Mouse (Mus musculus): ENCODE measurements at regions not wholly inside any gene's neighbourhood (a gene's known extent, or its start where the extent isn't known, plus 50 kb on each side); places are given as distances from the start of the nearest gene placed in this dataset.

- DNase-seq (ENCODE audit: low read depth in 1 of 2, low spot score in 2 of 2) = no peak
- H3K27ac ChIP-seq (ENCODE audit: insufficient read depth, low read length) = no peak overlapping the region
- H3K4me3 ChIP-seq (ENCODE audit: extremely low read depth, insufficient read depth, insufficient read length) = no peak overlapping the region
- H3K36me3 ChIP-seq (ENCODE audit: control insufficient read depth, insufficient read depth, low read length) = no peaks in the 10 kb centered on the region
- 89% methylated on average over 6 of the region's 6 CpGs for WGBS
- H3K27me3 ChIP-seq (ENCODE audit: control insufficient read depth, insufficient read depth, low read length) = no peaks in the 10 kb centered on the region
- no peak for TF ChIP-seq CTCF (IDR thresholded peaks at IDR 0.05; ENCODE audit: extremely low read depth, insufficient read depth, insufficient read length, insufficient replicate concordance)
- H3K4me1 ChIP-seq (ENCODE audit: control insufficient read depth, insufficient read depth, insufficient read length) = no peaks in the 10 kb centered on the region
Measured at GRCm38 (mm10) chr19:60110278-60110677, 116.2 kb downstream of the Fam204a start.

GRCm38 (mm10) chr19:60109488-60109887 lies 117.0 kb downstream of the Fam204a start:
- WGBS = 92% methylated on average over 8 of the region's 8 CpGs
- TF ChIP-seq POLR2A (IDR thresholded peaks at IDR 0.05; ENCODE audit: low read depth, low read length) (no peak), CTCF (IDR thresholded peaks at IDR 0.05; ENCODE audit: extremely low read depth, insufficient read depth, insufficient read length, insufficient replicate concordance) (no peak)
- DNase-seq (ENCODE audit: low read depth in 1 of 2, low spot score in 2 of 2) = no peak
- Histone ChIP-seq H3K4me3 (ENCODE audit: extremely low read depth, insufficient read depth, insufficient read length) (no peak overlapping the region), H3K4me1 (ENCODE audit: control insufficient read depth, insufficient read depth, insufficient read length) (no peaks in the 10 kb centered on the region), H3K36me3 (ENCODE audit: control insufficient read depth, insufficient read depth, low read length) (no peaks in the 10 kb centered on the region), H3K27ac (ENCODE audit: insufficient read depth, low read length) (no peak overlapping the region), H3K27me3 (ENCODE audit: control insufficient read depth, insufficient read depth, low read length) (no peaks in the 10 kb centered on the region)

DNA sequence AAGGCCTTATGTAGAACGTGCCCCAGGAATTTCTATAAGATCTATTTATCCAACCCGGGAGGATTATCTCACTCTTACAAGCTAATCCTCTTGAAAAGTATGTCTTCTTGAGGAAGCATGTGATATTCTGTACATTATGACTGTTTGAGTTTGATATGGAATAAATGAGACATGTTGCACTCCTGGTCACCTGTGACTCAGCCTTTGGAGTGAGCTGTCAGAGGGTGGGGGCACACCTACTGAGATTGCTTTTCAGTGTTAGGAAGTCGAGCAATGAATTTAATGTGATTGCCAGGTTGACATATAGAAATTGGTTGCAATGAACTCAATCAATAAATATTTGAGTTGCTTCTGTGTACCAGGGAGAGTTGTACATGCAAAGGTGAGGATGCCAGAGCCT lies 128.6 kb downstream of the Fam204a start:
- Histone ChIP-seq H3K4me1 (ENCODE audit: control insufficient read depth, insufficient read depth, insufficient read length) (no peaks in the 10 kb centered on the region), H3K27me3 (ENCODE audit: control insufficient read depth, insufficient read depth, low read length) (no peaks in the 10 kb centered on the region), H3K27ac (ENCODE audit: insufficient read depth, low read length) (no peak overlapping the region), H3K4me3 (ENCODE audit: extremely low read depth, insufficient read depth, insufficient read length) (no peak overlapping the region), H3K36me3 (ENCODE audit: control insufficient read depth, insufficient read depth, low read length) (no peaks in the 10 kb centered on the region)
- TF ChIP-seq POLR2A (IDR thresholded peaks at IDR 0.05; ENCODE audit: low read depth, low read length) (no peak), CTCF (IDR thresholded peaks at IDR 0.05; ENCODE audit: extremely low read depth, insufficient read depth, insufficient read length, insufficient replicate concordance) (no peak)
- WGBS = 89% methylated on average over 3 of the region's 3 CpGs
- no peak for DNase-seq (ENCODE audit: low read depth in 1 of 2, low spot score in 2 of 2)

DNA sequence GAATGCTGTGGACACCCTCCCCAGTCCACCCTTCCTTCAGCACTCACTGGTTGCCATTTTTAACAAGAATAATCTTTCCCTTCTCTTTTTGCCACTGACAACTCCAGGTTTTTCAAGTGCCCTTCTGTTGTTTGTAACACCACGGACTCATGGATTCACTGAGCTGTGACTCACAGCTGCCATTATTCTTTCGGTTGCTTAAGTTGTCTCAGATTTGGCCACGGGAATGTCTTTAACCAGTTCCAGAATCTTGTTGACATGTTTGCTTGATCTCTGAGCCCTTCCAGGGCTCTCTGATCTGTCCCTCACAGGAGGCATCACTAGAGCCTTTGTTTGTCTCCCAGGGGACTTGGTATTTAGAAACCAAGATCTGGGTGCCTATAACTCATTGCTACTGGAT lies 131.5 kb upstream of the Rab11fip2 start:
- Histone ChIP-seq H3K27me3 (ENCODE audit: control insufficient read depth, insufficient read depth, low read length) (no peaks in the 10 kb centered on the region), H3K27ac (ENCODE audit: insufficient read depth, low read length) (no peak overlapping the region), H3K4me1 (ENCODE audit: control insufficient read depth, insufficient read depth, insufficient read length) (no peaks in the 10 kb centered on the region), H3K4me3 (ENCODE audit: extremely low read depth, insufficient read depth, insufficient read length) (no peak overlapping the region), H3K36me3 (ENCODE audit: control insufficient read depth, insufficient read depth, low read length) (no peaks in the 10 kb centered on the region)
- 88% methylated on average over 3 of the region's 3 CpGs for WGBS
- no peak for DNase-seq (ENCODE audit: low read depth in 1 of 2, low spot score in 2 of 2)
- no peak for TF ChIP-seq POLR2A (IDR thresholded peaks at IDR 0.05; ENCODE audit: low read depth, low read length)
- TF ChIP-seq CTCF (IDR thresholded peaks at IDR 0.05; ENCODE audit: extremely low read depth, insufficient read depth, insufficient read length, insufficient replicate concordance) = no peak

DNA sequence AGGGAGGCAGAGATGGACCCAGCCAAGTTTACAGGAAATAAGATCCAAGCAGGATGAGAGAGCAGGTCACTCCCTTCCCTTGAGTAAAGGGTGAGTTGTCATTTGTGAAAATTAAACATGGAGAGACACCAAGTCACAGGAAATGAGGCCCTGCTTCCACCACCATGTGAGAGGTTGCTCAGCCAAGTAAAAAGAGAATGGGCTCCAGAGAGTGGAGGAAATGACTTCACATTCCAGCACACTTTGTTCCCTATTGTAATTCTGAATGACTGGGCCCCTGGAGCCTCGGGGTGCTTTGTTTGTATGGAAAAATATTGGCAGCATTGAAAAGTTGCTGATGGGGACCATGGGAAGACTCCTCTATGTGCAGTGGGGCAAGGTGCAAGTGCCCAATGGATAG lies 129.9 kb upstream of the Rab11fip2 start:
- no peak for TF ChIP-seq POLR2A (IDR thresholded peaks at IDR 0.05; ENCODE audit: low read depth, low read length)
- TF ChIP-seq CTCF (IDR thresholded peaks at IDR 0.05; ENCODE audit: extremely low read depth, insufficient read depth, insufficient read length, insufficient replicate concordance) = no peak
- DNase-seq (ENCODE audit: low read depth in 1 of 2, low spot score in 2 of 2) = no peak
- Histone ChIP-seq H3K4me1 (ENCODE audit: control insufficient read depth, insufficient read depth, insufficient read length) (no peaks in the 10 kb centered on the region), H3K27me3 (ENCODE audit: control insufficient read depth, insufficient read depth, low read length) (no peaks in the 10 kb centered on the region), H3K27ac (ENCODE audit: insufficient read depth, low read length) (no peak overlapping the region), H3K4me3 (ENCODE audit: extremely low read depth, insufficient read depth, insufficient read length) (no peak overlapping the region), H3K36me3 (ENCODE audit: control insufficient read depth, insufficient read depth, low read length) (no peaks in the 10 kb centered on the region)
- 48% methylated on average over 1 of the region's 1 CpGs for WGBS

DNA sequence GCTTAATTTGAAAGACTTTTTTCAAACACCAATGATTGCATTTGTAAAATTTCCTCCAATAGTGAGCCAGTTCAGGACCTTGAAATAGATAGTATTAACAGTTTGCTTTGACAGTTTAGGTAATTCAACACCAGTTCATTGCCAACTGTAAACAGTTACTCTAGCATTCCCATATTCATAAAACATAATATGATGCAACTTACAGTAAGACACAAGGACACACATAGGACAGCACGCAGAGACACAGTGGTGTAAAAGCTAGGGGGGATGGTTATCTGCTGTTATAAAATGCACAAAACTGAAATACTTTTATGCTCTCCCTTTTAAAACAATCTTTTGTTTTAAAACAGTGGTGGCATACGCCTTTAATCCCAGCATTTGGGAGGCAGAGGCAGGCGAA lies 122.7 kb upstream of the Rab11fip2 start:
- TF ChIP-seq CTCF (IDR thresholded peaks at IDR 0.05; ENCODE audit: extremely low read depth, insufficient read depth, insufficient read length, insufficient replicate concordance) (no peak), POLR2A (IDR thresholded peaks at IDR 0.05; ENCODE audit: low read depth, low read length) (no peak)
- H3K36me3 ChIP-seq (ENCODE audit: control insufficient read depth, insufficient read depth, low read length) = no peaks in the 10 kb centered on the region
- H3K4me1 ChIP-seq (ENCODE audit: control insufficient read depth, insufficient read depth, insufficient read length) = no peaks in the 10 kb centered on the region
- WGBS = 83% methylated on average over 3 of the region's 3 CpGs
- no peak for DNase-seq (ENCODE audit: low read depth in 1 of 2, low spot score in 2 of 2)
- no peak overlapping the region for H3K4me3 ChIP-seq (ENCODE audit: extremely low read depth, insufficient read depth, insufficient read length)
- H3K27ac ChIP-seq (ENCODE audit: insufficient read depth, low read length) = no peak overlapping the region
- no peaks in the 10 kb centered on the region for H3K27me3 ChIP-seq (ENCODE audit: control insufficient read depth, insufficient read depth, low read length)

DNA sequence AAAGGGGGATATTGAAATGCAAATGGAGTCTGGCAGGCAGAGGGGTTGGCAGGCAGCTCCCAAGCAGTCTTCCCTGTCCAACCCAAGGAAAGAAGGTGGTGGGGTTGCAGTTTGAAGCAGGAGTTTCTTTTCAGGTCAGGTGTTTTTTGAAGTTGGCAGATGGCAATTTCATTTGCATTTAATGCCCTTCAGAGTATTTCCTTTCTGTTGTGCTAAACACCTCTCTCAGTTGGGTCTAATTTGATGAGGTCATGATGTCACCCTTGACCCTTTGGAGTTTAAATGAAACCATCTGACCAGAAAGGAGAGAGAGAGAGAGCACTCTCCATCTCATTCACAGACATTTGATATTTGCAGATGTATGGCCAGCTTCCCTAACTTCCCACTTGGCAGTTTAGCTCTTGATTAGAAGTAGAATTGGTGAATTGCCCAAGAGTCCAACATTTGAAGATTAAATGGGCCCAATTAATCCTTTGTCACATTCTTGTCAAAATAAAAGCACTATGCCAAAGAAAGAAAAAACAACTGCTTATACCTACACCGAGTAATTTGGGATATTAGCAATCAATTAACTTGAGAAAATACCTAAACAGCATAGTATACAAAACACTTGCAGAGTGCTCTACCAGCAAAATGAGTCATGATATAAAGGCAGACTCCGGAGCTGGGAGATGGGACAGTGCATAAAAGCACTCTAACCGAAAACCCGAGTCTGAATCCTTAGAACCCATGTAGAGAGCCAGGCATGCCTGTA lies 111.8 kb upstream of the Rab11fip2 start:
- TF ChIP-seq POLR2A (IDR thresholded peaks at IDR 0.05; ENCODE audit: low read depth, low read length) (no peak), CTCF (IDR thresholded peaks at IDR 0.05; ENCODE audit: extremely low read depth, insufficient read depth, insufficient read length, insufficient replicate concordance) (no peak)
- no peak overlapping the region for H3K27ac ChIP-seq (ENCODE audit: insufficient read depth, low read length)
- WGBS = 88% methylated on average over 4 of the region's 4 CpGs
- H3K4me1 ChIP-seq (ENCODE audit: control insufficient read depth, insufficient read depth, insufficient read length) = no peaks in the 10 kb centered on the region
- no peak for DNase-seq (ENCODE audit: low read depth in 1 of 2, low spot score in 2 of 2)
- no peaks in the 10 kb centered on the region for H3K36me3 ChIP-seq (ENCODE audit: control insufficient read depth, insufficient read depth, low read length)
- H3K4me3 ChIP-seq (ENCODE audit: extremely low read depth, insufficient read depth, insufficient read length) = no peak overlapping the region
- H3K27me3 ChIP-seq (ENCODE audit: control insufficient read depth, insufficient read depth, low read length) = no peaks in the 10 kb centered on the region

All from spleen, adult 2 months (tissue).